Mouse (Mus musculus) embryo, embryonic 9.5 days (tissue): ENCODE measurements around the gene Adipor2.

Experiments
- DNase-seq: peaks from one replicate; pipeline ENCODE4 v3.0.0-alpha.2; 2017; ENCODE audit errors: extremely low spot score

The Adipor2 gene

GRCm38 (mm10) chr6:119420357-119420756 is 2.9 kb upstream of the Adipor2 start:
- DNase-seq: no peak

- DNase-seq: no peak
These were observed 1.9 kb upstream of the Adipor2 start for GRCm38 (mm10) chr6:119419412-119419811.

- DNase-seq: peak; percentile 64
These were observed 1.1 kb upstream of the Adipor2 start for GRCm38 (mm10) chr6:119418392-119419251.

GRCm38 (mm10) chr6:119417821-119418220 is 317 bp upstream of the Adipor2 start:
- DNase-seq: peak; percentile 13

- DNase-seq: no peak
These were observed 861 bp downstream of the Adipor2 start for GRCm38 (mm10) chr6:119416643-119417042.

- no peak for DNase-seq
These were observed 3.1 kb downstream of the Adipor2 start for GRCm38 (mm10) chr6:119414262-119415043.

GRCm38 (mm10) chr6:119412588-119412987 is 4.9 kb downstream of the Adipor2 start:
- DNase-seq: no peak

- no peak for DNase-seq
These were observed 6.0 kb downstream of the Adipor2 start for GRCm38 (mm10) chr6:119411511-119411910.

- DNase-seq: no peak
These were observed 7.7 kb downstream of the Adipor2 start for GRCm38 (mm10) chr6:119409766-119410165.

- DNase-seq: no peak
These were observed 8.9 kb downstream of the Adipor2 start for GRCm38 (mm10) chr6:119408582-119408981.

- no peak for DNase-seq
These were observed 9.7 kb downstream of the Adipor2 start for GRCm38 (mm10) chr6:119407818-119408217.

GRCm38 (mm10) chr6:119406528-119406927 is 11.0 kb downstream of the Adipor2 start:
- no peak for DNase-seq

GRCm38 (mm10) chr6:119405310-119405709 is 12.2 kb downstream of the Adipor2 start:
- no peak for DNase-seq

- no peak for DNase-seq
These were observed 12.7 kb downstream of the Adipor2 start for GRCm38 (mm10) chr6:119404854-119405253.

- DNase-seq: no peak
These were observed 14.5 kb downstream of the Adipor2 start for GRCm38 (mm10) chr6:119402976-119403375.

GRCm38 (mm10) chr6:119401545-119402304 is 15.8 kb downstream of the Adipor2 start:
- DNase-seq: no peak

- no peak for DNase-seq
These were observed 16.9 kb downstream of the Adipor2 start for GRCm38 (mm10) chr6:119400649-119401048.

- no peak for DNase-seq
These were observed 18.1 kb downstream of the Adipor2 start for GRCm38 (mm10) chr6:119399371-119399770.

GRCm38 (mm10) chr6:119396309-119396634 is 21.2 kb downstream of the Adipor2 start:
- no peak for DNase-seq

GRCm38 (mm10) chr6:119395421-119396308 is 21.8 kb downstream of the Adipor2 start:
- DNase-seq: no peak

- no peak for DNase-seq
These were observed 24.7 kb downstream of the Adipor2 start for GRCm38 (mm10) chr6:119392836-119393235.
